Mouse (Mus musculus): Measurements from ENCODE around the gene Itln1. TPM values are rescaled to one million over a fixed set of nuclear protein-coding genes. Genes with fewer than 3 reads are reported as not detected.

Itln1 gene
- polyA plus RNA-seq, 1 experiment from 2014 or later: not detected

- peaks cover 8% of the 10 kb centered on the region for H3K4me1 ChIP-seq (replicated peaks)
- H3K9me3 ChIP-seq (replicated peaks): no peaks in the 10 kb centered on the region
- no peak for ATAC-seq (replicated peaks; ENCODE audit: insufficient number of reproducible peaks, insufficient read depth, low FRiP score, low read depth)
- no peak overlapping the region for H3K9ac ChIP-seq
- no peak overlapping the region for H3K4me3 ChIP-seq
- no peak overlapping the region for H3K27ac ChIP-seq
- H3K36me3 ChIP-seq: no peaks in the 10 kb centered on the region
- H3K27me3 ChIP-seq: no peaks in the 10 kb centered on the region
- 70% methylated on average over 6 of the region's 6 CpGs for WGBS
- no peak overlapping the region for H3K4me2 ChIP-seq
Observed at GRCm38 (mm10) chr1:171558407-171558806, 23.3 kb upstream of the Itln1 start.

GRCm38 (mm10) chr1:171556366-171556765 lies 21.3 kb upstream of the Itln1 start:
- no peak overlapping the region for H3K4me2 ChIP-seq
- H3K9me3 ChIP-seq (replicated peaks): no peaks in the 10 kb centered on the region
- H3K9ac ChIP-seq: no peak overlapping the region
- H3K4me1 ChIP-seq (replicated peaks): peaks cover 13% of the 10 kb centered on the region
- no peak for ATAC-seq (replicated peaks; ENCODE audit: insufficient number of reproducible peaks, insufficient read depth, low FRiP score, low read depth)
- no peak overlapping the region for H3K27ac ChIP-seq
- H3K27me3 ChIP-seq: no peaks in the 10 kb centered on the region
- WGBS: 78% methylated on average over 2 of the region's 2 CpGs
- no peaks in the 10 kb centered on the region for H3K36me3 ChIP-seq
- H3K4me3 ChIP-seq: no peak overlapping the region

GRCm38 (mm10) chr1:171553359-171554341 lies 18.6 kb upstream of the Itln1 start:
- Histone ChIP-seq H3K4me2 (peak overlapping the region; percentile 39), H3K36me3 (no peaks in the 10 kb centered on the region), H3K9me3 (replicated peaks) (no peaks in the 10 kb centered on the region), H3K9ac (no peak overlapping the region), H3K4me1 (replicated peaks) (peaks cover 13% of the 10 kb centered on the region), H3K4me3 (no peak overlapping the region), H3K27me3 (no peaks in the 10 kb centered on the region), H3K27ac (peak overlapping the region; percentile 83)
- 73% methylated on average over 11 of the region's 11 CpGs for WGBS
- ATAC-seq (replicated peaks; ENCODE audit: insufficient number of reproducible peaks, insufficient read depth, low FRiP score, low read depth): peak; percentile 87

GRCm38 (mm10) chr1:171552230-171552629 lies 17.1 kb upstream of the Itln1 start:
- Histone ChIP-seq H3K4me1 (replicated peaks) (peaks cover 13% of the 10 kb centered on the region), H3K27me3 (no peaks in the 10 kb centered on the region), H3K27ac (peak overlapping the region; percentile 83), H3K4me2 (0 out of 2 replicates have a peak overlapping the region, but pooled peaks have one; percentile 39), H3K9me3 (replicated peaks) (no peaks in the 10 kb centered on the region), H3K4me3 (no peak overlapping the region), H3K9ac (no peak overlapping the region), H3K36me3 (no peaks in the 10 kb centered on the region)
- no peak for ATAC-seq (replicated peaks; ENCODE audit: insufficient number of reproducible peaks, insufficient read depth, low FRiP score, low read depth)
- 84% methylated on average over 2 of the region's 2 CpGs for WGBS

GRCm38 (mm10) chr1:171551326-171551725 lies 16.2 kb upstream of the Itln1 start:
- 79% methylated on average over 7 of the region's 7 CpGs for WGBS
- Histone ChIP-seq H3K27me3 (no peaks in the 10 kb centered on the region), H3K27ac (no peak overlapping the region), H3K4me3 (no peak overlapping the region), H3K4me1 (replicated peaks) (peaks cover 13% of the 10 kb centered on the region), H3K9ac (no peak overlapping the region), H3K36me3 (no peaks in the 10 kb centered on the region), H3K9me3 (replicated peaks) (no peaks in the 10 kb centered on the region), H3K4me2 (no peak overlapping the region)
- ATAC-seq (replicated peaks; ENCODE audit: insufficient number of reproducible peaks, insufficient read depth, low FRiP score, low read depth): no peak

- no peaks in the 10 kb centered on the region for H3K9me3 ChIP-seq (replicated peaks)
- ATAC-seq (replicated peaks; ENCODE audit: insufficient number of reproducible peaks, insufficient read depth, low FRiP score, low read depth): no peak
- H3K36me3 ChIP-seq: no peaks in the 10 kb centered on the region
- no peak overlapping the region for H3K4me3 ChIP-seq
- WGBS: 75% methylated on average over 1 of the region's 1 CpGs
- no peaks in the 10 kb centered on the region for H3K27me3 ChIP-seq
- no peak overlapping the region for H3K9ac ChIP-seq
- no peaks in the 10 kb centered on the region for H3K4me1 ChIP-seq (replicated peaks)
- H3K4me2 ChIP-seq: no peak overlapping the region
- no peak overlapping the region for H3K27ac ChIP-seq
Observed at GRCm38 (mm10) chr1:171540694-171541093, 5.6 kb upstream of the Itln1 start.

GRCm38 (mm10) chr1:171534557-171534956 lies 537 bp downstream of the Itln1 start:
- no peak for ATAC-seq (replicated peaks; ENCODE audit: insufficient number of reproducible peaks, insufficient read depth, low FRiP score, low read depth)
- Histone ChIP-seq H3K4me3 (no peak overlapping the region), H3K9ac (no peak overlapping the region), H3K27ac (no peak overlapping the region), H3K36me3 (no peaks in the 10 kb centered on the region), H3K4me1 (replicated peaks) (no peaks in the 10 kb centered on the region), H3K27me3 (no peaks in the 10 kb centered on the region), H3K9me3 (replicated peaks) (no peaks in the 10 kb centered on the region), H3K4me2 (no peak overlapping the region)

- no peak for ATAC-seq (replicated peaks; ENCODE audit: insufficient number of reproducible peaks, insufficient read depth, low FRiP score, low read depth)
- WGBS: 54% methylated on average over 2 of the region's 2 CpGs
- Histone ChIP-seq H3K4me2 (no peak overlapping the region), H3K4me1 (replicated peaks) (no peaks in the 10 kb centered on the region), H3K4me3 (no peak overlapping the region), H3K9ac (no peak overlapping the region), H3K36me3 (no peaks in the 10 kb centered on the region), H3K9me3 (replicated peaks) (no peaks in the 10 kb centered on the region), H3K27me3 (no peaks in the 10 kb centered on the region), H3K27ac (no peak overlapping the region)
Observed at GRCm38 (mm10) chr1:171532830-171533229, 2.3 kb downstream of the Itln1 start.

- WGBS: 90% methylated on average over 4 of the region's 4 CpGs
- Histone ChIP-seq H3K36me3 (no peaks in the 10 kb centered on the region), H3K27me3 (no peaks in the 10 kb centered on the region), H3K9me3 (replicated peaks) (no peaks in the 10 kb centered on the region), H3K4me2 (no peak overlapping the region), H3K27ac (no peak overlapping the region), H3K9ac (no peak overlapping the region), H3K4me1 (replicated peaks) (no peaks in the 10 kb centered on the region), H3K4me3 (no peak overlapping the region)
- no peak for ATAC-seq (replicated peaks; ENCODE audit: insufficient number of reproducible peaks, insufficient read depth, low FRiP score, low read depth)
Observed at GRCm38 (mm10) chr1:171531367-171531766, 3.7 kb downstream of the Itln1 start.

- WGBS: 88% methylated on average over 4 of the region's 4 CpGs
- ATAC-seq (replicated peaks; ENCODE audit: insufficient number of reproducible peaks, insufficient read depth, low FRiP score, low read depth): no peak
- no peaks in the 10 kb centered on the region for H3K27me3 ChIP-seq
- H3K36me3 ChIP-seq: no peaks in the 10 kb centered on the region
- H3K9ac ChIP-seq: no peak overlapping the region
- H3K9me3 ChIP-seq (replicated peaks): no peaks in the 10 kb centered on the region; the same call in 1 of the 2 replicates
- no peaks in the 10 kb centered on the region for H3K4me1 ChIP-seq (replicated peaks)
- H3K4me2 ChIP-seq: no peak overlapping the region
- H3K4me3 ChIP-seq: no peak overlapping the region
- H3K27ac ChIP-seq: no peak overlapping the region
Observed at GRCm38 (mm10) chr1:171515557-171515956, 19.5 kb downstream of the Itln1 start.

GRCm38 (mm10) chr1:171515039-171515438 lies 20.1 kb downstream of the Itln1 start:
- H3K27ac ChIP-seq: no peak overlapping the region
- H3K9ac ChIP-seq: no peak overlapping the region
- H3K27me3 ChIP-seq: no peaks in the 10 kb centered on the region
- no peaks in the 10 kb centered on the region for H3K36me3 ChIP-seq
- no peak for ATAC-seq (replicated peaks; ENCODE audit: insufficient number of reproducible peaks, insufficient read depth, low FRiP score, low read depth)
- whole genome bisulfite sequencing: 8% methylated on average over 1 of the region's 1 CpGs
- no peaks in the 10 kb centered on the region; the same call in 1 of the 2 replicates for H3K9me3 ChIP-seq (replicated peaks)
- H3K4me1 ChIP-seq (replicated peaks): no peaks in the 10 kb centered on the region
- no peak overlapping the region for H3K4me2 ChIP-seq
- H3K4me3 ChIP-seq: no peak overlapping the region

- H3K4me3 ChIP-seq: no peak overlapping the region
- no peak overlapping the region for H3K4me2 ChIP-seq
- no peaks in the 10 kb centered on the region for H3K4me1 ChIP-seq (replicated peaks)
- no peak for ATAC-seq (replicated peaks; ENCODE audit: insufficient number of reproducible peaks, insufficient read depth, low FRiP score, low read depth)
- H3K27ac ChIP-seq: no peak overlapping the region
- H3K9ac ChIP-seq: no peak overlapping the region
- H3K9me3 ChIP-seq (replicated peaks): no peaks in the 10 kb centered on the region; the same call in 1 of the 2 replicates
- no peaks in the 10 kb centered on the region for H3K36me3 ChIP-seq
- WGBS: 91% methylated on average over 1 of the region's 1 CpGs
- H3K27me3 ChIP-seq: no peaks in the 10 kb centered on the region
Observed at GRCm38 (mm10) chr1:171513760-171514159, 21.3 kb downstream of the Itln1 start.
